Mouse (Mus musculus) heart, embryonic 10.5 days (tissue): Measurements from ENCODE around the gene Ccser1. TPM values are rescaled to one million over a fixed set of nuclear protein-coding genes. Genes with fewer than 3 reads are reported as not detected.

ENCODE experiments used
- DNase-seq: peaks from one replicate; pipeline ENCODE4 v3.0.0-alpha.2; 2017; ENCODE audit warnings: low spot score
- H3K27ac ChIP-seq: fragments of 300-500 bp; sonication (generic); 2 replicates; pipeline ENCODE4 v1.5.1; 2016; ENCODE audit warnings: mild to moderate bottlenecking
- H3K27me3 ChIP-seq: fragments of 300-500 bp; sonication (generic); 2 replicates; pipeline ENCODE4 v1.6.1; 2016; ENCODE audit warnings: mild to moderate bottlenecking; ENCODE audit not compliant: poor library complexity, insufficient read depth, severe bottlenecking
- H3K36me3 ChIP-seq: fragments of 300-500 bp; sonication (generic); 2 replicates; pipeline ENCODE4 v1.6.1; 2016; ENCODE audit warnings: mild to moderate bottlenecking, moderate library complexity
- H3K4me1 ChIP-seq: fragments of 300-500 bp; sonication (generic); 2 replicates; pipeline ENCODE4 v1.6.1; 2016; ENCODE audit warnings: mild to moderate bottlenecking
- H3K4me3 ChIP-seq: fragments of 300-500 bp; sonication (generic); 2 replicates; pipeline ENCODE4 v1.5.1; 2016; ENCODE audit warnings: mild to moderate bottlenecking, moderate library complexity
- H3K9me3 ChIP-seq: fragments of 300-500 bp; sonication (generic); 2 replicates; pipeline ENCODE4 v1.6.1; 2016; ENCODE audit warnings: mild to moderate bottlenecking, moderate library complexity
- WGBS: fragments of 180-500 bp; shearing (Covaris S2); methylation state at CpG from one replicate; pipeline ENCODE4 v1.1.7; 2016; 5-methylcytosine and 5-hydroxymethylcytosine counted together
- polyA plus RNA-seq: library from polyadenylated mRNA; unstranded; fragments of >200 nt; fragmentation: Nextera tagmentation; extraction: Ambion mirVana; gene quantifications from 2 replicates; pipeline ENCODE4 v1.2.1, GENCODE M21; 2016

Gene Ccser1
- polyA plus RNA-seq, 1 experiment from 2014 or later, result 2.3 TPM

GRCm38 (mm10) chr6:61438165-61438564, 258.0 kb downstream of the Ccser1 start:
- Histone ChIP-seq H3K27me3 (no peaks in the 10 kb centered on the region), H3K4me3 (no peak overlapping the region), H3K4me1 (no peaks in the 10 kb centered on the region), H3K9me3 (no peaks in the 10 kb centered on the region), H3K27ac (no peak overlapping the region), H3K36me3 (no peaks in the 10 kb centered on the region)
- no peak for DNase-seq

- no peaks in the 10 kb centered on the region for H3K27me3 ChIP-seq
- H3K4me3 ChIP-seq, result no peak overlapping the region
- H3K4me1 ChIP-seq, result no peaks in the 10 kb centered on the region
- H3K9me3 ChIP-seq, result no peaks in the 10 kb centered on the region
- H3K27ac ChIP-seq, result no peak overlapping the region
- no peak for DNase-seq
- no peaks in the 10 kb centered on the region for H3K36me3 ChIP-seq
- 88% methylated on average over 2 of the region's 2 CpGs for WGBS
These were observed 291.4 kb downstream of the Ccser1 start for GRCm38 (mm10) chr6:61471371-61472152.

- Histone ChIP-seq H3K27ac (no peak overlapping the region), H3K4me3 (no peak overlapping the region), H3K4me1 (no peaks in the 10 kb centered on the region), H3K27me3 (no peaks in the 10 kb centered on the region), H3K9me3 (no peaks in the 10 kb centered on the region), H3K36me3 (no peaks in the 10 kb centered on the region)
- no peak for DNase-seq
- 79% methylated on average over 3 of the region's 3 CpGs for WGBS
These were observed 305.2 kb downstream of the Ccser1 start for GRCm38 (mm10) chr6:61485336-61485735.

GRCm38 (mm10) chr6:61491979-61492821, 312.1 kb downstream of the Ccser1 start:
- no peaks in the 10 kb centered on the region for H3K9me3 ChIP-seq
- WGBS, result 81% methylated on average over 4 of the region's 4 CpGs
- no peak overlapping the region for H3K4me3 ChIP-seq
- H3K4me1 ChIP-seq, result no peaks in the 10 kb centered on the region
- H3K27me3 ChIP-seq, result no peaks in the 10 kb centered on the region
- DNase-seq, result no peak
- no peak overlapping the region for H3K27ac ChIP-seq
- H3K36me3 ChIP-seq, result no peaks in the 10 kb centered on the region

GRCm38 (mm10) chr6:61493386-61493785, 313.3 kb downstream of the Ccser1 start:
- DNase-seq, result no peak
- H3K36me3 ChIP-seq, result no peaks in the 10 kb centered on the region
- 86% methylated on average over 5 of the region's 5 CpGs for WGBS
- no peak overlapping the region for H3K4me3 ChIP-seq
- no peak overlapping the region for H3K27ac ChIP-seq
- H3K4me1 ChIP-seq, result no peaks in the 10 kb centered on the region
- no peaks in the 10 kb centered on the region for H3K9me3 ChIP-seq
- H3K27me3 ChIP-seq, result no peaks in the 10 kb centered on the region

GRCm38 (mm10) chr6:61515310-61515709, 335.2 kb downstream of the Ccser1 start:
- Histone ChIP-seq H3K4me3 (no peak overlapping the region), H3K4me1 (no peaks in the 10 kb centered on the region), H3K36me3 (no peaks in the 10 kb centered on the region), H3K27ac (no peak overlapping the region), H3K27me3 (no peaks in the 10 kb centered on the region), H3K9me3 (no peaks in the 10 kb centered on the region)
- 73% methylated on average over 2 of the region's 2 CpGs for WGBS
- DNase-seq, result no peak

GRCm38 (mm10) chr6:61521587-61521986, 341.5 kb downstream of the Ccser1 start:
- Histone ChIP-seq H3K27me3 (no peaks in the 10 kb centered on the region), H3K4me3 (no peak overlapping the region), H3K4me1 (no peaks in the 10 kb centered on the region), H3K9me3 (no peaks in the 10 kb centered on the region), H3K36me3 (no peaks in the 10 kb centered on the region), H3K27ac (no peak overlapping the region)
- WGBS, result 82% methylated on average over 2 of the region's 2 CpGs
- DNase-seq, result no peak

- no peaks in the 10 kb centered on the region for H3K36me3 ChIP-seq
- no peaks in the 10 kb centered on the region for H3K9me3 ChIP-seq
- 80% methylated on average over 3 of the region's 3 CpGs for WGBS
- no peak overlapping the region for H3K27ac ChIP-seq
- H3K27me3 ChIP-seq, result no peaks in the 10 kb centered on the region
- DNase-seq, result no peak
- no peak overlapping the region for H3K4me3 ChIP-seq
- H3K4me1 ChIP-seq, result no peaks in the 10 kb centered on the region
These were observed 342.0 kb downstream of the Ccser1 start for GRCm38 (mm10) chr6:61522108-61522507.

GRCm38 (mm10) chr6:61523748-61524493, 343.8 kb downstream of the Ccser1 start:
- no peak for DNase-seq
- Histone ChIP-seq H3K4me1 (no peaks in the 10 kb centered on the region), H3K4me3 (no peak overlapping the region), H3K27ac (no peak overlapping the region), H3K9me3 (no peaks in the 10 kb centered on the region), H3K27me3 (no peaks in the 10 kb centered on the region), H3K36me3 (no peaks in the 10 kb centered on the region)
- 35% methylated on average over 14 of the region's 14 CpGs for WGBS

GRCm38 (mm10) chr6:61540732-61541131, 360.6 kb downstream of the Ccser1 start:
- no peak overlapping the region for H3K27ac ChIP-seq
- no peaks in the 10 kb centered on the region for H3K4me1 ChIP-seq
- H3K27me3 ChIP-seq, result no peaks in the 10 kb centered on the region
- no peak for DNase-seq
- no peaks in the 10 kb centered on the region for H3K9me3 ChIP-seq
- no peak overlapping the region for H3K4me3 ChIP-seq
- H3K36me3 ChIP-seq, result no peaks in the 10 kb centered on the region

GRCm38 (mm10) chr6:61543459-61544044, 363.4 kb downstream of the Ccser1 start:
- H3K9me3 ChIP-seq, result no peaks in the 10 kb centered on the region
- no peak overlapping the region for H3K27ac ChIP-seq
- no peaks in the 10 kb centered on the region for H3K27me3 ChIP-seq
- no peaks in the 10 kb centered on the region for H3K36me3 ChIP-seq
- DNase-seq, result no peak
- 85% methylated on average over 7 of the region's 7 CpGs for WGBS
- no peaks in the 10 kb centered on the region for H3K4me1 ChIP-seq
- H3K4me3 ChIP-seq, result no peak overlapping the region

- Histone ChIP-seq H3K27me3 (no peaks in the 10 kb centered on the region), H3K4me3 (no peak overlapping the region), H3K27ac (no peak overlapping the region), H3K9me3 (no peaks in the 10 kb centered on the region), H3K36me3 (no peaks in the 10 kb centered on the region), H3K4me1 (no peaks in the 10 kb centered on the region)
- 77% methylated on average over 2 of the region's 2 CpGs for WGBS
- no peak for DNase-seq
These were observed 387.4 kb downstream of the Ccser1 start for GRCm38 (mm10) chr6:61567551-61567950.
